Mouse (Mus musculus) myocyte (in vitro differentiated cells): Measurements from ENCODE around the gene Nop58. TPM values are rescaled to one million over a fixed set of nuclear protein-coding genes. Genes with fewer than 3 reads are reported as not detected.

Experiments used
- H3K27me3 ChIP-seq: one replicate; pipeline ENCODE4 v1.6.1; 2011; ENCODE audit not compliant: control insufficient read depth, insufficient read depth, insufficient read length
- H3K36me3 ChIP-seq: one replicate; pipeline ENCODE4 v1.6.1; 2011; ENCODE audit not compliant: control insufficient read depth, insufficient read depth
- H3K4me2 ChIP-seq: one replicate; pipeline ENCODE4 v1.6.1; 2011; ENCODE audit warnings: low read depth, control low read depth
- H3K4me3 ChIP-seq: one replicate; pipeline ENCODE4 v1.5.1; 2011; ENCODE audit warnings: mild to moderate bottlenecking, control low read depth, moderate library complexity
- H3K79me2 ChIP-seq: one replicate; pipeline ENCODE4 v1.6.1; 2011; ENCODE audit not compliant: control insufficient read depth, insufficient read depth
- H3ac ChIP-seq: one replicate; pipeline ENCODE4 v1.6.1; 2011; ENCODE audit not compliant: control insufficient read depth, insufficient read length
- CEBPB ChIP-seq: IDR thresholded peaks from 2 replicates; pipeline ENCODE4 v1.6.1; 2011; ENCODE audit warnings: mild to moderate bottlenecking, moderate library complexity; ENCODE audit not compliant: poor library complexity, insufficient read depth, severe bottlenecking
- E2F4 ChIP-seq: IDR thresholded peaks from one replicate; pipeline ENCODE4 v1.6.1; 2011; ENCODE audit warnings: mild to moderate bottlenecking, control low read depth, moderate library complexity; ENCODE audit not compliant: insufficient read depth
- MAX ChIP-seq: IDR thresholded peaks from one replicate; pipeline ENCODE4 v1.6.1; 2011; ENCODE audit warnings: low read depth, mild to moderate bottlenecking, control low read depth
- MYOD1 ChIP-seq, 3 experiments: IDR thresholded peaks; one replicate each; pipeline ENCODE4 v1.6.1; 2011; ENCODE audit warnings: control low read depth in 2 of 3, low read depth in 2 of 3, mild to moderate bottlenecking in 2 of 3, moderate library complexity in 1 of 3; ENCODE audit not compliant: insufficient read length in 2 of 3, control insufficient read depth in 1 of 3
- MYOG ChIP-seq, 3 experiments: IDR thresholded peaks; one replicate each; pipeline ENCODE4 v1.6.1; 2011; ENCODE audit warnings: control low read depth in 2 of 3, low read depth in 2 of 3, mild to moderate bottlenecking in 2 of 3; ENCODE audit not compliant: insufficient read length in 2 of 3, control insufficient read depth in 1 of 3, insufficient read depth in 1 of 3
- POLR2A ChIP-seq: IDR thresholded peaks from one replicate; pipeline ENCODE4 v1.6.1; 2011; ENCODE audit warnings: low read depth, mild to moderate bottlenecking, control low read depth, moderate library complexity; ENCODE audit not compliant: insufficient read length
- POLR2AphosphoS2 ChIP-seq: IDR thresholded peaks from one replicate; pipeline ENCODE4 v1.6.1; 2011; ENCODE audit warnings: low read depth, control low read depth; ENCODE audit not compliant: insufficient read length
- REST ChIP-seq: IDR thresholded peaks from one replicate; pipeline ENCODE4 v1.6.1; 2011; ENCODE audit warnings: mild to moderate bottlenecking, control low read depth, moderate library complexity; ENCODE audit not compliant: insufficient read depth, insufficient read length
- SRF ChIP-seq: IDR thresholded peaks from one replicate; pipeline ENCODE4 v1.6.1; 2011; ENCODE audit warnings: low read depth; ENCODE audit not compliant: control insufficient read depth, insufficient read length
- TCF12 ChIP-seq: IDR thresholded peaks from one replicate; pipeline ENCODE4 v1.6.1; 2011; ENCODE audit warnings: mild to moderate bottlenecking, control low read depth; ENCODE audit not compliant: poor library complexity, insufficient read depth, severe bottlenecking
- TCF3 ChIP-seq: IDR thresholded peaks from one replicate; pipeline ENCODE4 v1.6.1; 2011; ENCODE audit warnings: low read depth, control low read depth; ENCODE audit not compliant: insufficient read length
- USF1 ChIP-seq: IDR thresholded peaks from one replicate; pipeline ENCODE4 v1.6.1; 2011; ENCODE audit warnings: low read depth, mild to moderate bottlenecking, control low read depth, moderate library complexity
- polyA plus RNA-seq: library from polyadenylated mRNA; unstranded; fragments of >200 nt; fragmentation: generic; extraction: Trizol; gene quantifications from one replicate; pipeline ENCODE4 v1.2.1, GENCODE M21; 2012; ENCODE audit warnings: missing spikeins

Gene Nop58
- polyA plus RNA-seq, 1 experiment = 56.9 TPM

DNA sequence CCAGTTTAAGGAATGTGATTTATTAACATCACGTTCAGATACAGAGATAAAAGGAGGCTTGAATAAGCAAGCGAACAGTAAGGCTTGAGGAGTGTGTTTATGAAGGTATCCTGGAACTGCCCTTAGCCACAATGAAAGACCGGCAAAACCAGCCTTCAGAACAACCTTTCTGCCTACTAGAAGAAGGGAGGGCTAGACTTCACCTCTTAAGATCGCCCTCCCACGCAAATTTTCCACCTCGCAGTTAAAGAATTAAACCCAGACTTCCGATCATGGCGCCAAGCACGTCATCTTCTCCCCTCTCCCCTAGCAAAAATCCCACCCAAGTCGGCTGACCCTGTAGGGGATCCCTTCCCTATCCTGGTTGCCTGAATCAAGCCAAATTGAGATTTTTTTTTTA lies 77.4 kb downstream of the Nop58 start:
- TF ChIP-seq POLR2A = no peak
- TF ChIP-seq MAX = no peak
- no peak for TF ChIP-seq E2F4
- no peak for TF ChIP-seq TCF12
- no peak for TF ChIP-seq POLR2AphosphoS2
- no peak for TF ChIP-seq MYOG (IDR thresholded peaks at IDR 0.05; ENCODE audit: control insufficient read depth in 1 of 3, insufficient read depth in 1 of 3, insufficient read length in 2 of 3, low read depth in 2 of 3)
- TF ChIP-seq REST = no peak
- TF ChIP-seq MYOD1 (IDR thresholded peaks at IDR 0.05; ENCODE audit: control insufficient read depth in 1 of 3, insufficient read length in 2 of 3, low read depth in 2 of 3) = no peak
- TF ChIP-seq CEBPB = no peak
- TF ChIP-seq USF1 = no peak
- TF ChIP-seq TCF3 = no peak
- no peak for TF ChIP-seq SRF
- Histone ChIP-seq H3K36me3 (no peaks in the 10 kb centered on the region), H3K79me2 (peaks cover 35% of the 10 kb centered on the region), H3ac (peak overlapping the region; percentile 78), H3K4me3 (peak overlapping the region; percentile 97), H3K27me3 (no peaks in the 10 kb centered on the region), H3K4me2 (peak overlapping the region; percentile 99)

- Histone ChIP-seq H3ac (peak overlapping the region; percentile 78), H3K27me3 (no peaks in the 10 kb centered on the region), H3K36me3 (no peaks in the 10 kb centered on the region), H3K4me2 (peak overlapping the region; percentile 99), H3K79me2 (peaks cover 40% of the 10 kb centered on the region), H3K4me3 (peak overlapping the region; percentile 97)
- no peak for TF ChIP-seq MAX
- TF ChIP-seq POLR2A = no peak
- no peak for TF ChIP-seq POLR2AphosphoS2
- TF ChIP-seq MYOD1 (IDR thresholded peaks at IDR 0.05; ENCODE audit: control insufficient read depth in 1 of 3, insufficient read length in 2 of 3, low read depth in 2 of 3) = no peak
- TF ChIP-seq TCF12 = no peak
- no peak for TF ChIP-seq SRF
- TF ChIP-seq MYOG (IDR thresholded peaks at IDR 0.05; ENCODE audit: control insufficient read depth in 1 of 3, insufficient read depth in 1 of 3, insufficient read length in 2 of 3, low read depth in 2 of 3) = no peak
- TF ChIP-seq TCF3 = no peak
- no peak for TF ChIP-seq USF1
- TF ChIP-seq E2F4 = no peak
- no peak for TF ChIP-seq REST
- no peak for TF ChIP-seq CEBPB
Measured at GRCm38 (mm10) chr1:59762651-59763163, 77.9 kb downstream of the Nop58 start.

- peak within 1 kb of the TSS; percentile 78 for H3ac ChIP-seq
- TF ChIP-seq USF1 (no peak), E2F4 (no peak), MYOD1 (IDR thresholded peaks at IDR 0.05; ENCODE audit: control insufficient read depth in 1 of 3, insufficient read length in 2 of 3, low read depth in 2 of 3) (peak in 1 of 3 experiments; percentile 60), MYOG (IDR thresholded peaks at IDR 0.05; ENCODE audit: control insufficient read depth in 1 of 3, insufficient read depth in 1 of 3, insufficient read length in 2 of 3, low read depth in 2 of 3) (peak in 1 of 3 experiments; percentile 21), POLR2A (peak; percentile 87), TCF12 (no peak), SRF (peak; percentile 14), POLR2AphosphoS2 (peak; percentile 93), REST (peak; percentile 10)
- H3K4me3 ChIP-seq = peak within 1 kb of the TSS; percentile 97
- H3K27me3 ChIP-seq = no peaks in the 10 kb centered on the region
- H3K36me3 ChIP-seq = no peaks in the 10 kb centered on the region
- H3K79me2 ChIP-seq = peaks cover 45% of the 10 kb centered on the region
- peak within 1 kb of the TSS; percentile 99 for H3K4me2 ChIP-seq
Measured at GRCm38 (mm10) chr1:59763164-59763768, 78.5 kb downstream of the Nop58 start, which contains the start of gene Bmpr2. TSS of gene Bmpr2 (plus strand) at chr1:59763400.

DNA sequence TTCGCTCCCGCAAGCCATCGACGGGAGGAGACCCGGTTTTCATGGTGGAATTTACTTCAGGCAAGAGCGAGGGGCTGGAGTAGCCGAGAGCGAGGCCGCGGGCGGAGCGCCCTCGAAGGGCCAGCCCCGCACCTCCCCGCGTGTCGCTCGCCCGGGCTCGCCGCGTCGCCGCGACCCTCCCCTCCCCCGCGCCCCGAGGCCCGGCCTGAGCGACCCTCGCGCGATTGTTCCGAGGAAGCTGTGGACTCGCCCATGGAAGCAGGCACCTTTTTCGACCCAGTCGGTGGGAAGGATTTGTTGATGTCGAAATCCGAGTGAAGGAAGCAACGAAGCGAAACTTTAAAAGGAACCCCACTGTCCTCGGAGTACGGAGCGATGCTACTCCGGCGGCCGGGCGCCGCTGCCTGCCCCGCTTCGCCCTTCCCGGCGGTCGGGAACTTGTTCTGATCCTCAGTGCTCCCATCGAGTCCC lies 79.0 kb downstream of the Nop58 start:
- Histone ChIP-seq H3K27me3 (no peaks in the 10 kb centered on the region), H3K36me3 (no peaks in the 10 kb centered on the region), H3ac (peak overlapping the region; percentile 78), H3K79me2 (peaks cover 51% of the 10 kb centered on the region), H3K4me3 (peak overlapping the region; percentile 97), H3K4me2 (no peak overlapping the region)
- TF ChIP-seq CEBPB = 0 out of 2 replicates have a peak, but pooled peaks have one; percentile 29
- no peak for TF ChIP-seq MAX
- TF ChIP-seq POLR2A = peak; percentile 53
- no peak for TF ChIP-seq E2F4
